Mouse (Mus musculus): ENCODE data around the gene Omp.

- TF ChIP-seq CTCF (IDR thresholded peaks at IDR 0.05; ENCODE audit: insufficient read depth, low read depth, low read length): no peak
- no peak for TF ChIP-seq POLR2A (IDR thresholded peaks at IDR 0.05; ENCODE audit: insufficient read depth, low read depth, low read length)
Measured at GRCm38 (mm10) chr7:98152400-98152799, 7.1 kb upstream of the Omp start.

Measured in olfactory bulb, adult 2 months (tissue).